Mouse (Mus musculus): Measurements from ENCODE around the gene Gpr1.

DNA sequence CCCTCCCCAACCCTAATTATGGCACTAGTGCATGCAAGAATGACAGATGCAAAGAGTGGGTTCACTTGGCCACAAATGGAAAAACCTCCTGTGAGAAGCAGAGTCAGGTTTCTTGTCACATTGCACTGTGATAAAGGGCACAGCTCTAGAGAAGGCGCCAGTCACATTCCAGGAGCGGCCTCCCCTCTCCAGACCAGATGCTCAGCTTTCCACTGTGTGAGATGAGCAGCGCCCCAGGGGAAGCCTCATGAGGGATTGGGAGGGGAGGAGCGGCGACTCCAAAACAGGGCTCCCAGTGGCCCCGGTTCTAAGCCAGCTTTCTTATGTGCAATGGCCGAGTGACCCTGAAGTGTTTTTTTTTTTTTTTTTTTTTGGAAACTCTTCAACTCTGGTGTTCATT is 11.5 kb upstream of the Gpr1 start:
- TF ChIP-seq CTCF (IDR thresholded peaks at IDR 0.05; ENCODE audit: extremely low read depth, insufficient read depth, insufficient read length, insufficient replicate concordance) (no peak), POLR2A (IDR thresholded peaks at IDR 0.05; ENCODE audit: low read depth, low read length) (no peak)

All from spleen, adult 2 months (tissue).